Mouse (Mus musculus) midbrain, embryonic 14.5 days (tissue): ENCODE data around the gene Hist1h4m. TPM values are rescaled to one million over a fixed set of nuclear protein-coding genes. Genes with fewer than 3 reads are reported as not detected.
"Not testable (repeated sequence)": the region's sequence is repeated elsewhere in the genome, so short reads cannot be mapped to it uniquely, and the experiment has no call there.

ENCODE experiments used
- ATAC-seq: fragments of 200-750 bp; cut with Nextera tagmentation; 2 replicates; pipeline ENCODE4 v1.8.0; 2017; ENCODE audit warnings: moderate number of reproducible peaks, moderate library complexity; ENCODE audit not compliant: low FRiP score, low TSS enrichment
- DNase-seq: peaks from one replicate; pipeline ENCODE4 v3.0.0-alpha.2; 2015
- H3K27ac ChIP-seq: fragments of 300-500 bp; sonication (generic); replicated peaks from 2 replicates; pipeline ENCODE4 v1.5.1; 2014; ENCODE audit warnings: mild to moderate bottlenecking, low read depth, low read length, moderate library complexity
- H3K27me3 ChIP-seq: fragments of 300-500 bp; sonication (generic); 2 replicates; pipeline ENCODE4 v1.6.1; 2014; ENCODE audit warnings: low read length, control low read depth, mixed read lengths; ENCODE audit not compliant: control insufficient read depth, insufficient read depth
- H3K36me3 ChIP-seq: fragments of 300-500 bp; sonication (generic); 2 replicates; pipeline ENCODE4 v1.6.1; 2014; ENCODE audit warnings: low read length, control low read depth; ENCODE audit not compliant: control insufficient read depth, insufficient read depth
- H3K4me1 ChIP-seq: fragments of 300-500 bp; sonication (generic); 2 replicates; pipeline ENCODE4 v1.6.1; 2014; ENCODE audit warnings: mild to moderate bottlenecking, antibody characterized with exemption, low read length, control low read depth; ENCODE audit not compliant: control insufficient read depth, insufficient read depth
- H3K4me2 ChIP-seq: fragments of 300-500 bp; sonication (generic); 2 replicates; pipeline ENCODE4 v1.6.1; 2014; ENCODE audit warnings: mild to moderate bottlenecking, low read length, moderate library complexity
- H3K4me3 ChIP-seq: fragments of 300-500 bp; sonication (generic); replicated peaks from 2 replicates; pipeline ENCODE4 v1.5.1; 2014; ENCODE audit warnings: low read depth, low read length
- H3K9ac ChIP-seq: fragments of 300-500 bp; sonication (generic); replicated peaks from 2 replicates; pipeline ENCODE4 v1.6.1; 2014; ENCODE audit warnings: mild to moderate bottlenecking, low read length, moderate library complexity
- H3K9me3 ChIP-seq: fragments of 300-500 bp; sonication (generic); 2 replicates; pipeline ENCODE4 v1.6.1; 2016; ENCODE audit warnings: low read length, control low read depth, mixed read lengths; ENCODE audit not compliant: control insufficient read depth
- WGBS: fragments of 180-500 bp; shearing (Covaris S2); extraction: QIAGEN DNeasy Blood & Tissue Kit; methylation state at CpG from one replicate; pipeline ENCODE4 v1.1.7; 2014; 5-methylcytosine and 5-hydroxymethylcytosine counted together
- polyA plus RNA-seq: library from polyadenylated mRNA; unstranded; fragments of >200 nt; fragmentation: Nextera tagmentation; extraction: Ambion mirVana; gene quantifications from 2 replicates; pipeline ENCODE4 v1.2.1, GENCODE M21; 2014

Gene Hist1h4m
- polyA plus RNA-seq, 1 experiment from 2014 or later = not detected

GRCm38 (mm10) chr13:21797163-21797562 is 14.4 kb upstream of the Hist1h4m start:
- not testable (repeated sequence) for ATAC-seq, H3K36me3 ChIP-seq, H3K9me3 ChIP-seq, H3K4me2 ChIP-seq, H3K4me3 ChIP-seq, H3K4me1 ChIP-seq, DNase-seq, H3K27ac ChIP-seq, H3K9ac ChIP-seq, H3K27me3 ChIP-seq

GRCm38 (mm10) chr13:21803058-21803457 is 8.5 kb upstream of the Hist1h4m start:
- ATAC-seq = peak; percentile 76
- not testable (repeated sequence) for H3K4me2 ChIP-seq, H3K27ac ChIP-seq, DNase-seq, H3K9me3 ChIP-seq, H3K27me3 ChIP-seq, H3K36me3 ChIP-seq, H3K4me3 ChIP-seq, H3K4me1 ChIP-seq, H3K9ac ChIP-seq
- WGBS = no CpG with 5 or more reads among the region's 4 CpGs

GRCm38 (mm10) chr13:21810073-21810472 is 1.5 kb upstream of the Hist1h4m start, which contains the start of the genes Hist1h2bq and Hist1h2ao:
TSS of gene Hist1h2bq (minus strand) at chr13:21810197.
TSS of gene Hist1h2ao (plus strand) at chr13:21810465.
- DNase-seq, H3K4me1 ChIP-seq, H3K36me3 ChIP-seq, H3K9me3 ChIP-seq, H3K4me2 ChIP-seq, H3K4me3 ChIP-seq, H3K9ac ChIP-seq, H3K27ac ChIP-seq, H3K27me3 ChIP-seq: not testable (repeated sequence)
- no CpG with 5 or more reads among the region's 23 CpGs for WGBS
- peak; percentile 98 for ATAC-seq

- not testable (repeated sequence) for H3K27me3 ChIP-seq, H3K27ac ChIP-seq, H3K4me1 ChIP-seq, H3K9me3 ChIP-seq, H3K4me2 ChIP-seq, DNase-seq, H3K4me3 ChIP-seq, H3K9ac ChIP-seq, H3K36me3 ChIP-seq
- WGBS = no CpG with 5 or more reads among the region's 8 CpGs
- ATAC-seq = 0 out of 2 replicates have a peak, but pooled peaks have one; percentile 7
Measured at GRCm38 (mm10) chr13:21811074-21811473, 472 bp upstream of the Hist1h4m start.

GRCm38 (mm10) chr13:21812092-21812491 is 546 bp downstream of the Hist1h4m start:
- DNase-seq, H3K4me3 ChIP-seq, H3K27me3 ChIP-seq, H3K4me1 ChIP-seq, H3K27ac ChIP-seq, H3K9me3 ChIP-seq, H3K36me3 ChIP-seq, H3K9ac ChIP-seq: not testable (repeated sequence)
- H3K4me2 ChIP-seq = peak overlapping the region; percentile 37
- WGBS = 0% methylated on average over 13 of the region's 14 CpGs
- ATAC-seq = peak; percentile 31; the same call in 1 of the 2 replicates

- not testable (repeated sequence) for H3K4me1 ChIP-seq, H3K27ac ChIP-seq, H3K27me3 ChIP-seq, H3K4me2 ChIP-seq, H3K9ac ChIP-seq, DNase-seq, H3K4me3 ChIP-seq, H3K36me3 ChIP-seq, ATAC-seq, H3K9me3 ChIP-seq
- 57% methylated on average over 6 of the region's 16 CpGs for WGBS
Measured at GRCm38 (mm10) chr13:21820082-21820890, 8.7 kb downstream of the Hist1h4m start.

- no peaks in the 10 kb centered on the region for H3K36me3 ChIP-seq
- 86% methylated on average over 3 of the region's 3 CpGs for WGBS
- no peak overlapping the region for H3K9ac ChIP-seq
- H3K27me3 ChIP-seq = no peaks in the 10 kb centered on the region
- no peak for ATAC-seq
- H3K4me1 ChIP-seq = no peaks in the 10 kb centered on the region
- H3K9me3 ChIP-seq = no peaks in the 10 kb centered on the region
- H3K4me3 ChIP-seq = no peak overlapping the region
- no peak overlapping the region for H3K4me2 ChIP-seq
- no peak for DNase-seq
- no peak overlapping the region for H3K27ac ChIP-seq
Measured at GRCm38 (mm10) chr13:21828511-21828910, 17.0 kb downstream of the Hist1h4m start.

GRCm38 (mm10) chr13:21830344-21830743 is 18.8 kb downstream of the Hist1h4m start:
- H3K9me3 ChIP-seq = no peaks in the 10 kb centered on the region
- H3K4me2 ChIP-seq = no peak overlapping the region
- 85% methylated on average over 10 of the region's 10 CpGs for WGBS
- H3K27ac ChIP-seq = no peak overlapping the region
- no peak for ATAC-seq
- no peak overlapping the region for H3K4me3 ChIP-seq
- H3K9ac ChIP-seq = no peak overlapping the region
- no peak for DNase-seq
- no peaks in the 10 kb centered on the region for H3K4me1 ChIP-seq
- no peaks in the 10 kb centered on the region for H3K36me3 ChIP-seq
- H3K27me3 ChIP-seq = no peaks in the 10 kb centered on the region
